Mouse (Mus musculus) embryonic facial prominence, embryonic 14.5 days (tissue): ENCODE data around the gene Aspdh. TPM values are rescaled to one million over a fixed set of nuclear protein-coding genes. Genes with fewer than 3 reads are reported as not detected.

Experiments
- ATAC-seq: fragments of 200-750 bp; cut with Nextera tagmentation; 2 replicates; pipeline ENCODE4 v1.8.0; 2017; ENCODE audit warnings: low read depth, moderate number of reproducible peaks, moderate TSS enrichment
- DNase-seq: peaks from one replicate; pipeline ENCODE4 v3.0.0-alpha.2; 2015; ENCODE audit warnings: low spot score
- H3K27ac ChIP-seq: fragments of 300-500 bp; sonication (generic); replicated peaks from 2 replicates; pipeline ENCODE4 v1.5.1; 2014; ENCODE audit warnings: low read depth, mild to moderate bottlenecking, low read length, moderate library complexity
- H3K27me3 ChIP-seq: fragments of 300-500 bp; sonication (generic); replicated peaks from 2 replicates; pipeline ENCODE4 v1.6.1; 2014; ENCODE audit warnings: low read length; ENCODE audit not compliant: control insufficient read depth, insufficient read depth
- H3K36me3 ChIP-seq: fragments of 300-500 bp; sonication (generic); 2 replicates; pipeline ENCODE4 v1.6.1; 2014; ENCODE audit warnings: low read length, mixed read lengths; ENCODE audit not compliant: control insufficient read depth, insufficient read depth
- H3K4me1 ChIP-seq: fragments of 300-500 bp; sonication (generic); 2 replicates; pipeline ENCODE4 v1.6.1; 2014; ENCODE audit warnings: antibody characterized with exemption, low read length; ENCODE audit not compliant: control insufficient read depth, insufficient read depth
- H3K4me2 ChIP-seq: fragments of 300-500 bp; sonication (generic); 2 replicates; pipeline ENCODE4 v1.6.1; 2014; ENCODE audit warnings: low read depth, mild to moderate bottlenecking, low read length, moderate library complexity, mixed read lengths
- H3K4me3 ChIP-seq: fragments of 300-500 bp; sonication (generic); 2 replicates; pipeline ENCODE4 v1.5.1; 2014; ENCODE audit warnings: low read depth, mild to moderate bottlenecking, low read length
- H3K9ac ChIP-seq: fragments of 300-500 bp; sonication (generic); 2 replicates; pipeline ENCODE4 v1.6.1; 2014; ENCODE audit warnings: low read depth, mild to moderate bottlenecking, low read length, moderate library complexity, mixed read lengths
- H3K9me3 ChIP-seq: fragments of 300-500 bp; sonication (generic); 2 replicates; pipeline ENCODE4 v1.6.1; 2016; ENCODE audit warnings: low read length; ENCODE audit not compliant: control insufficient read depth
- WGBS: fragments of 180-500 bp; shearing (Covaris S2); extraction: QIAGEN DNeasy Blood & Tissue Kit; methylation state at CpG from one replicate; pipeline ENCODE4 v1.1.7; 2014; 5-methylcytosine and 5-hydroxymethylcytosine counted together
- polyA plus RNA-seq: library from polyadenylated mRNA; unstranded; fragments of >200 nt; fragmentation: Nextera tagmentation; extraction: Ambion mirVana; gene quantifications from 2 replicates; pipeline ENCODE4 v1.2.1, GENCODE M21; 2014

Aspdh gene
- polyA plus RNA-seq, 1 experiment from 2014 or later = 0.47 TPM

GRCm38 (mm10) chr7:44474419-44474818, 9.2 kb downstream of the Aspdh start:
- peak; percentile 60; the same call in 1 of the 2 replicates for ATAC-seq
- Histone ChIP-seq H3K4me3 (no peak overlapping the region), H3K9ac (peak overlapping the region; percentile 46; the same call in 1 of the 2 replicates), H3K27ac (peak overlapping the region; percentile 58; the same call in 1 of the 2 replicates), H3K4me1 (0 out of 2 replicates have a peak, but pooled peaks cover 6% of the 10 kb centered on the region), H3K4me2 (peak overlapping the region; percentile 24; the same call in 1 of the 2 replicates), H3K27me3 (peaks cover 28% of the 10 kb centered on the region), H3K36me3 (0 out of 2 replicates have a peak, but pooled peaks cover 3% of the 10 kb centered on the region), H3K9me3 (no peaks in the 10 kb centered on the region)
- DNase-seq = peak; percentile 73
- 16% methylated on average over 4 of the region's 4 CpGs for WGBS

GRCm38 (mm10) chr7:44475046-44475614, 9.9 kb downstream of the Aspdh start:
- WGBS = 26% methylated on average over 5 of the region's 5 CpGs
- Histone ChIP-seq H3K27me3 (peaks cover 33% of the 10 kb centered on the region), H3K9ac (no peak overlapping the region), H3K9me3 (no peaks in the 10 kb centered on the region), H3K4me3 (no peak overlapping the region), H3K4me1 (0 out of 2 replicates have a peak, but pooled peaks cover 6% of the 10 kb centered on the region), H3K4me2 (peak overlapping the region; percentile 24; the same call in 1 of the 2 replicates), H3K36me3 (no peaks in the 10 kb centered on the region), H3K27ac (peak overlapping the region; percentile 55; the same call in 1 of the 2 replicates)
- DNase-seq (no peak), ATAC-seq (no peak)

GRCm38 (mm10) chr7:44482836-44483435, 17.7 kb downstream of the Aspdh start:
- Histone ChIP-seq H3K9ac (no peak overlapping the region), H3K4me2 (no peak overlapping the region), H3K4me1 (no peaks in the 10 kb centered on the region), H3K9me3 (no peaks in the 10 kb centered on the region), H3K27me3 (peaks cover 24% of the 10 kb centered on the region), H3K36me3 (no peaks in the 10 kb centered on the region), H3K27ac (no peak overlapping the region), H3K4me3 (no peak overlapping the region)
- no peak for ATAC-seq
- WGBS = 74% methylated on average over 3 of the region's 3 CpGs
- no peak for DNase-seq

- Histone ChIP-seq H3K9me3 (no peaks in the 10 kb centered on the region), H3K4me1 (no peaks in the 10 kb centered on the region), H3K27ac (no peak overlapping the region), H3K4me3 (no peak overlapping the region), H3K4me2 (no peak overlapping the region), H3K27me3 (peaks cover 17% of the 10 kb centered on the region), H3K9ac (no peak overlapping the region), H3K36me3 (peaks cover 9% of the 10 kb centered on the region; the same call in 1 of the 2 replicates)
- DNase-seq (no peak), ATAC-seq (no peak)
- WGBS = 100% methylated on average over 1 of the region's 1 CpGs
Measured at GRCm38 (mm10) chr7:44484109-44484508, 18.9 kb downstream of the Aspdh start.

DNA sequence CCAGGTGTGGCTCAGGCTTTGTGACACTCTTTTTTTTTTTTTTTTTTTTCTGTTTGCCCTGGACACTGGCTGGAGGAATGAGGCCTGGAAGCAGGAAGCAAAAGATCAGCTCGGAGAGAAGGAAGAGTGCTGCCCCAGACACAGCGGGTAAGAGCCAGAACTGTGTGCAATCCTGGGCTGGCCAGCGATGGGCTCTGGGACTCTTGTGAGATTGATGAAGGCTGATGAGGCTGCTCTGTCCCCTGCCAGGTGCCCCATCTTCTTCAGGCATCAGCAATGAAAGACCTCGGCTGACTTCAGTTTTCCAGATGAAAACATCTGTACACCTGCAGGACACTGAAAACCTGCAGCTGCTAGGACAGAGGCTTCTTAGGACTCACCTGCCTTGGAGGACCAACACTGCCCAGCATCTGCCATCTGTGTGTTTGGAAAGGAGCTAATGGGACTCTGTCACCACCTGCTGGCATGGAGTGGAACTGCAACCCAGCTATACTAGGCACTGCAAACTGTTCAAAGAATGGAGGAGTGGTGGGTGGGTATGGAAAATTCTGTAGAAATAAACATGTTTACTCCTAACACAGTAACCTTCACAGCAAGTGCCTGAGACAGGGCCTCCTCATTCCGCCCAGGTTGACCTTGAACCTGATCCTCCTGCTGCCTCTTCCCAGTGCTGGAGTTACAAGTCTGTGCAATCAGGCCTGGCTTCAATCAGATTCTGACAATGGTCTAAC, 19.8 kb downstream of the Aspdh start:
- 42% methylated on average over 5 of the region's 5 CpGs for WGBS
- Histone ChIP-seq H3K9me3 (no peaks in the 10 kb centered on the region), H3K27ac (no peak overlapping the region), H3K4me1 (no peaks in the 10 kb centered on the region), H3K27me3 (peaks cover 12% of the 10 kb centered on the region), H3K9ac (no peak overlapping the region), H3K36me3 (peaks cover 11% of the 10 kb centered on the region; the same call in 1 of the 2 replicates), H3K4me2 (no peak overlapping the region), H3K4me3 (no peak overlapping the region)
- DNase-seq = peak; percentile 68
- ATAC-seq = peak; percentile 66; the same call in 1 of the 2 replicates

DNA sequence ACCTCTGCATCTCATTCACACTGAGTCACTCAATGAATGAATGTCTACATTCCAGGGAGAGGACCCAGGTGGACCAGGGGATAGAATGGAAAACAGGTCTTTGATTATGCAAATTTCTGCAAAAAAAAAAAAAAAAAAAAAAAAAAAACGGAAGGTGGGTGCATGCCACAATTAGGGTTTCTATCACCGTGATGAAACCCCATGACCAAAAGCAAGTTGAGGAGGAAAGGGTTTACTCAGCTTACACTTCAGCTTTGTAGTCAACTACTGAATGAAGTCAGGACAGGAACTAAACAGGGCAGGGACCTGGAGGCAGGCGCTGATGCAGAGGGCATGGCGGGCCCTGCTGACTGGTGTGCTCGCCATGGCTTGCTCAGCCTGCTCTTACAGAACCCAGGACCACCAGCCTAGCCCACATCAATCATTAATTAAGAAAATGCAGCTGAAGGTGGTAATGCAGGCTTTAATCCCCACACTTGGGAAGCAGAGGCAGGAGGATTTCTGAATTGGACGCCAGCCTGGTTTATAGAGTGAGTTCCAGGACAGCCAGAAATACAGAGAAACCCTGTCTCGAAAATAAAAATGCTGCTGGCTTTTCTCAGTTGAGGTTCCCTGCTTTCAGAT, 20.5 kb downstream of the Aspdh start:
- 76% methylated on average over 6 of the region's 7 CpGs for WGBS
- Histone ChIP-seq H3K4me1 (no peaks in the 10 kb centered on the region), H3K36me3 (peaks cover 16% of the 10 kb centered on the region), H3K27ac (no peak overlapping the region), H3K9ac (no peak overlapping the region), H3K27me3 (0 out of 2 replicates have a peak, but pooled peaks cover 6% of the 10 kb centered on the region), H3K4me2 (no peak overlapping the region), H3K4me3 (no peak overlapping the region), H3K9me3 (no peaks in the 10 kb centered on the region)
- DNase-seq = no peak
- ATAC-seq = no peak

GRCm38 (mm10) chr7:44486927-44487575, 21.9 kb downstream of the Aspdh start:
- peaks cover 29% of the 10 kb centered on the region for H3K36me3 ChIP-seq
- H3K4me3 ChIP-seq = no peak overlapping the region
- ATAC-seq (0 out of 2 replicates have a peak, but pooled peaks have one; percentile 6), DNase-seq (no peak)
- H3K27me3 ChIP-seq = 0 out of 2 replicates have a peak, but pooled peaks cover 4% of the 10 kb centered on the region
- H3K4me1 ChIP-seq = no peaks in the 10 kb centered on the region
- H3K9me3 ChIP-seq = no peaks in the 10 kb centered on the region
- no peak overlapping the region for H3K27ac ChIP-seq
- H3K9ac ChIP-seq = no peak overlapping the region
- no peak overlapping the region for H3K4me2 ChIP-seq
- WGBS = 61% methylated on average over 13 of the region's 13 CpGs

- no peak overlapping the region for H3K4me3 ChIP-seq
- H3K27me3 ChIP-seq = no peaks in the 10 kb centered on the region
- WGBS = 93% methylated on average over 7 of the region's 7 CpGs
- ATAC-seq = no peak
- H3K36me3 ChIP-seq = peaks cover 38% of the 10 kb centered on the region
- no peak overlapping the region for H3K27ac ChIP-seq
- no peaks in the 10 kb centered on the region for H3K4me1 ChIP-seq
- no peak overlapping the region for H3K9ac ChIP-seq
- DNase-seq = no peak
- H3K4me2 ChIP-seq = no peak overlapping the region
- H3K9me3 ChIP-seq = no peaks in the 10 kb centered on the region
Measured at GRCm38 (mm10) chr7:44487936-44488335, 22.7 kb downstream of the Aspdh start.
